Mouse (Mus musculus) megakaryocyte, embryonic 14.5 days (primary cell): ENCODE measurements around the gene 4921507P07Rik.

Experiments used
- FLI1 ChIP-seq: IDR thresholded peaks from 2 replicates; pipeline ENCODE4 v1.6.1; 2012; ENCODE audit warnings: low read length, inconsistent platforms, mixed read lengths
- GATA1 ChIP-seq: IDR thresholded peaks from 3 replicates; pipeline ENCODE4 v1.6.1; 2012; ENCODE audit warnings: mixed read lengths, low read length, inconsistent platforms, borderline replicate concordance

GRCm38 (mm10) chr6:50563651-50564050 is 32.8 kb downstream of the 4921507P07Rik start:
- TF ChIP-seq GATA1 (no peak), FLI1 (no peak)
